Mouse (Mus musculus): ENCODE measurements around the gene Zscan22.
"Not testable (repeated sequence)": the region's sequence is repeated elsewhere in the genome, so short reads cannot be mapped to it uniquely, and the experiment has no call there.

The Zscan22 gene

GRCm38 (mm10) chr7:12897655-12898410 lies at the start of gene Zscan22:
Gene Zscan22 (plus strand): TSS chr7:12897815.
- peak; percentile 86 for DNase-seq (ENCODE audit: low read depth)

GRCm38 (mm10) chr7:12874301-12874700 lies 23.3 kb upstream of the Zscan22 start:
- DNase-seq (ENCODE audit: low read depth): peak; percentile 75

GRCm38 (mm10) chr7:12880036-12880435 lies 17.6 kb upstream of the Zscan22 start:
- no peak for DNase-seq (ENCODE audit: low read depth)

- DNase-seq (ENCODE audit: low read depth): not testable (repeated sequence)
Observed at GRCm38 (mm10) chr7:12880497-12880896, 17.1 kb upstream of the Zscan22 start.

DNA sequence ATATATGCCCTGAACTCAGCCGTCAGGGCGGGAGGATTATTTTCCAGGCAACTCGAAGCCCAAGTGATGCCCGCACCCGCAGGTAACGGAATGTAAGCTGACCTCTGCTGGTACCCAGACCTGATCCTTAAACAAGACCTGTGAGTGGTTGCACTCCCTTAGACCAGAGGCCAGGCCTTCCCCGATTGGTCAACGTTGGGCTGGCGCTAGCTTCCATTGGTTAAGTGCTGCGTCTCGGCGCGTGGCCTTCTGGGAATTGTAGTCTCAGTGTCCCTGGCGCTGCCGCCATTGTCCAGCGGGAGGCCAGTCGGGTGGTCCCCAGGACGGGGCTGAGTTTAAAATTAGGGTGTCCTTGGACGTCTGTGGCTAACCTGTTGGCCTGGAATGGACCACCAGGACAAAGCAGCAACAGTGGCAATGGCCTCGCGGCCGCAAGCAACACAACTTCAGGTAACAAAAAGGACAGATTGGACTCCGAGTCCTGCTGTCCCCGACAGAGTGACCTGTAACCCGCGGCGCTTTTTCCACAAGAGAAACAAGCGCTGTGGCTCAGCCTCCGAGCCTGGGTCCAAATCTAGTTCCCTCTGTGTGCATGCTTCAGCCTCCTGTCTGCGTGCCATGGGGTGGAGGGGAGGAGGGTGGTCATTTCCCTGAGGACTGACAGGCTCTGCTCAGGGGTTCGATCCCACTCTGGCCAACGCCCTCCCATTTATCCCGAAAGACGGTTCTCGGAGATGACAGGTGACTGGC lies 16.5 kb upstream of the Zscan22 start, which contains the start of gene Zfp128:
Gene Zfp128 (plus strand): TSS at position 267 of the 750 bp plus-strand sequence.
- DNase-seq (ENCODE audit: low read depth): peak; percentile 87

GRCm38 (mm10) chr7:12886563-12887266 lies 10.9 kb upstream of the Zscan22 start:
- DNase-seq (ENCODE audit: low read depth): no peak

DNA sequence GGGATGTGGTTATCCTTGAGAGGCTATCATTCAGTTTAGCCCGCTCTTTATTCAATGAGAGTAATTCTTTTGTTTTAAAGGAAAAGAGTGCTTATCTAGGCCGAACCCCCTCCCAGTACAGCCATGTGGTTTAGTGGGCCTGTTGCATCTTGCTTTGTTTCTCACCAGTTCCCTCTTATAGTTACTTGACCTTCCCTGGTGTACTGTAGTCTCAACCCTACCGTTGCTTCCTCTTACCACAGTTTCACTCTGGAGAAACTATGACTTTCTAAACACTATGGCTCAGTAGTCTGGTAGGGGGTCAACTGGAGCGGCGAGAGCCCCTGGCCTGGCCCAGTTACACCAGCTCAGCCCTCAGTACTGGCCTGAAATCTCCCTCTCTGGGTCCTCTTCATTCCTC lies 10.0 kb upstream of the Zscan22 start:
- DNase-seq (ENCODE audit: low read depth): no peak

DNA sequence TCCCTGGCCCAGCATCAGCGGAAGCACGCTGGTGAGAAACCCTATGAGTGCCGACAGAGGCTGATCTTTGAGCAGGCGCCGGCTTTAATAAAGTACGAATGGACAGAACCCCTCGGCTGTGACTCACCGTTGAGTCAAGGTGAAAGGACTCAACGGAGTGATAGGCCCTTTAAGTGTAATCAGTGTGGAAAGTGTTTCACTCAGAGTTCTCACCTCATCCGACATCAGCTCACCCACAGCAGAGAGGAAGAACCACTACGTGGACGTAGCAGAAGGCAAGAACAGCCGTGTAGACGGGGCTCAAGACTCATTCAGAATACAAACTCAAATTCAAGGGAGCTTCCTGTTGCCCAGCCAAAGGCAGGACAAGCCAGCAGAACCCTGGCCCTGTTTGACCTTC lies 6.7 kb upstream of the Zscan22 start:
- no peak for DNase-seq (ENCODE audit: low read depth)

GRCm38 (mm10) chr7:12891334-12891733 lies 6.3 kb upstream of the Zscan22 start:
- DNase-seq (ENCODE audit: low read depth): no peak

GRCm38 (mm10) chr7:12901517-12901916 lies 3.9 kb downstream of the Zscan22 start:
- no peak for DNase-seq (ENCODE audit: low read depth)

- no peak for DNase-seq (ENCODE audit: low read depth)
Observed at GRCm38 (mm10) chr7:12903623-12904022, 6.0 kb downstream of the Zscan22 start.

DNA sequence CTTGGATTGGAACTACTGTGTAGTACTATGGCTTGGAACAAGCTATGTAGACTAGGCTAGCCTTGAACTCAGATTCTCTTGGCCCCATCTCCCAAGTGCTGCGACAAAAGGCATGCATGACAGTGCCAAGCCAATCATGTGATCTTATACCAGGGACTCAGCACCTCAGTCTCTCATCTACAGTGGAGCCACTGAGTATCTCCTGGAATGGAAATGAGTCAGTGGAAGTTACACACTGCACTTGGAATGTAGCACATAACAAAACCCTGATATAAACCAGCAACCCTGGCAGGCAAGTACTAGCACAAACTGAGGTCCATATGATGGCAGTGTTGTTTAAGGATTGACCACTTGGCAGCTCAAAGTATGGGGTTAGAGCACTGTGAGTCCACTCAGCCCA lies 7.5 kb downstream of the Zscan22 start:
- DNase-seq (ENCODE audit: low read depth): no peak

DNA sequence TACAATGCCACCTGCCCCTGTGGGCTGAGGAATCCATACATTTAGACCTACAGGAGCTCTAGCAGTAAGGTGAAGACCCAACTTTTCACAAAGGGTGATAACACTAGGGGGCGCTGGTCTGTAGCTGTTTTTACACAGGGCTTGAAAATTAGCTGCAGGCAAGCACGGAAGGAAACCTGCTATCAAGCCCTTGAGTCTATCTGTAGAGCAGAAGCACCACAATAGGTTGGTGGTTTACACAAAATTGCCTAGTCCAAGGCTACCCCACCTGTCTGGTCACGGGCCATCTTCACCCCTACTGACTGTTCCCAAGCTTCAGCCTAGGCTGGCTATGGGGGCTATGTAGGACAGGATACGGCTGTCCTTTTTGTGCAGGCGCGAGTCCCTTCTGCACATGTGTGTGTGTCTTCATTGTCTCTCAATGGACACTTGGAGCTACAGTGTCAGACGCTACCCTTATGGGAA lies 11.9 kb downstream of the Zscan22 start:
- DNase-seq (ENCODE audit: low read depth): peak; percentile 94

GRCm38 (mm10) chr7:12910181-12910668 lies 12.6 kb downstream of the Zscan22 start:
- DNase-seq (ENCODE audit: low read depth): peak; percentile 68

GRCm38 (mm10) chr7:12913556-12913955 lies 15.9 kb downstream of the Zscan22 start:
- DNase-seq (ENCODE audit: low read depth): peak; percentile 69

DNA sequence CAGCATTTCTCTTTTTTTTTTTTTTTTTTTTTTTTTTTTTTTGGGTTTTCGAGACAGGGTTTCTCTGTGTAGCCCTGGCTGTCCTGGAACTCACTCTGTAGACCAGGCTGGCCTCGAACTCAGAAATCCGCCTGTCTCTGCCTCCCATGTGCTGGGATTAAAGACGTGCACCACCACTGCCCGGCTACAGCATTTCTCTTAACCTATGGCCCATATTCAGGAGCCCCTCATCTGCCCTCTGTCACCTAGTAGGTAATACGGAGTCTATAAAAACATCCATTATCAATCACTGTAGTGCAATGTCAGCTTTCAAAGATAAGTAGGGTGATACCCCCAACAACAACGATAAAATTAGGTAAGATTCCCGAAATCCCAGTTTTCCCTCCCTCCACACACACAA lies 22.9 kb downstream of the Zscan22 start:
- DNase-seq (ENCODE audit: low read depth): not testable (repeated sequence)

- DNase-seq (ENCODE audit: low read depth): no peak
Observed at GRCm38 (mm10) chr7:12921318-12921704, 23.7 kb downstream of the Zscan22 start.

DNA sequence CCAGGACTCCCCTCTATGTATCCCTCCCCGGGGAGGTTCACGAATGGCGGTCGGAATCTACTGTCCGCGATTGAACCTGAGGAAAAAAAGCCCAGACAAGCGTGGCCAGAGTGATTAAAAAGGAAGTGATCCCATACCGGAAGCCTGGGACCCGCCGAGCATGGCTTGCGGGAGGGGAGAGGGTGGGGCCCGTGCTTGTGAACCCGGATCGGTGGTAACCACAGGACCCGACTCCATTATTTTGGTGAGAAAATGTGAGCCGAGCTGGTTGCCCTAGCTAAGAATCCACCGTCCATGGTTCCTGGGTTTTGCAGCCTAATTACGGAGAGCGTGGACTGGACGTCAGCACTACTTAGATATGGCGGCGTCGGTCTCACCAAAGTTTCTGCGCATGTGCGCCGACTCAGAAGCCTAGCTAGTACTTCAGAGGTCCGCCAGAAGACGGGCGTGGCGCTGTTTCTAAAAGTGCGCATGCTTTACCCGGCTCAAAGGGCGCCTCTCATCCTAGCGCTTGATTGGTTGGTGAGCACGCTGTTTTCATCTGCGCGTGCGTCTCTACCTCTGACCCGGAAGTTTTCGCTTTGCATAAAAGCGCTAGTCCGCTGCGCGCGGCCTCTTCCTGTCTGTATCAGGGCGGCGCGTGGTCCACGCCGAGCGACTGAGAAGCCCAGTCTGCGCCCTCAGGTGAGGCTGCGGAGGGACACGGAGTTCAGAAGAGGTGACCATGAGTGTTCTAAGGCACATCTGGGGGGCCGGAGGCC lies 24.3 kb downstream of the Zscan22 start, which contains the start of gene Rps5:
Gene Rps5 (plus strand): TSS at position 586 of the 761 bp plus-strand sequence.
- peak; percentile 100 for DNase-seq (ENCODE audit: low read depth)

DNA sequence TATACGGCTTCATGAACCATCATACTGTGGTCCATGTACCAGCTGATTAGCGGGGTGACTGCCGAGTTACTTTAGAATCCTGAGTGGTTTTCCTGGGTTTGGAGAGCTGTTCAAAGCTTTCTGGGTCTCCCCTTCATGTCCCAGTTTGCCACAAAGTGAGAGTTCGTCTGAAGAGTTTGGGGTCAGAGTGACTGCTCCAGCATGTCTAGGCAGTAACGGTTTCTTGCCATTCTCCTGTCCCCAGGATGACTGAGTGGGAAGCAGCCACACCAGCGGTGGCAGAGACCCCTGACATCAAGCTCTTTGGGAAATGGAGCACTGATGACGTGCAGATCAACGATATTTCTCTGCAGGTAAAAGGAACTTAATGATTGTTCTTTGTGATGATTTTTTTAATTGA lies 25.1 kb downstream of the Zscan22 start:
- no peak for DNase-seq (ENCODE audit: low read depth)

DNA sequence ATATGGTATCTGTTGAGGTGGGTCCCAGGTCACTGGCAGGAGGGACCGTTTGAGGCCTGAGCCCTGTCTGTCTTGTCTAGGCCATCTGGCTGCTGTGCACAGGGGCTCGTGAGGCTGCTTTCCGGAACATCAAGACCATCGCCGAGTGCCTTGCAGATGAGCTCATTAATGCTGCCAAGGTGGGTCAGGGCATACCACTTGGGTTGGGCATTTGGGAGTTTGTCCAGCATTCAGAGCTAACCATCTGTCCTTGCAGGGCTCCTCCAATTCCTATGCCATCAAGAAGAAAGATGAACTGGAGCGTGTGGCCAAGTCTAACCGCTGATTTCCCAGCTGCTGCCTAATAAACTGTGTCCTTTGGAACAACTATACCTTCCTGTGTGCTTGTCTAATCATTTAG lies 28.7 kb downstream of the Zscan22 start:
- DNase-seq (ENCODE audit: low read depth): no peak

DNA sequence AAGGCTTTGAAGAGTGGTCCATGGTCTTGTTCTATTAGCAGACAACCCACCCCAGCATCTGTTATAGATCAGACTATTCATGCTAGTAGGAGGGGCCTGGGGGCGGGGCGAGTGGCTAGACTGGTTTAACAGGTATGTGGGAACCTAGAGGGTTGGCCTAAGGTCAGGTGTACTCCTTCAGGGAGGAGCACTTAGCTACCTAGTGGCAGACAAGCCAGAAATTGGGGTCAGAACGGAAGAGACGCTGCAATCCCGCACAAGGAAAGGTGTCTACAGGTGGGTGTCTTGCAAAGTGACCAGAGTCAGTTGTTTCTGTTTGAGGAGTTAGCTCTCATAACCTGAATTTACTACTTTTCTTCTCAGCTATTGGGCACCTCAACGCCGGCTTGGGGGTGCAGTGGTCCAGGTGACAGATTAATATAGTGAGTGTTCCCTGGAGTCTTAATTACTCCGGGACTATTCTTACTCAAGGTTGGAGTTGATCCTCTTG lies 29.6 kb downstream of the Zscan22 start, which contains the start of gene Rnf225:
Gene Rnf225 (plus strand): TSS at position 226 of the 490 bp plus-strand sequence.
- DNase-seq (ENCODE audit: low read depth): no peak

Measured in naive thymus-derived CD4-positive, alpha-beta T cell, adult 2 months (primary cell).